Mouse (Mus musculus): Measurements from ENCODE around the gene Pnrc2.

Gene Pnrc2

DNA sequence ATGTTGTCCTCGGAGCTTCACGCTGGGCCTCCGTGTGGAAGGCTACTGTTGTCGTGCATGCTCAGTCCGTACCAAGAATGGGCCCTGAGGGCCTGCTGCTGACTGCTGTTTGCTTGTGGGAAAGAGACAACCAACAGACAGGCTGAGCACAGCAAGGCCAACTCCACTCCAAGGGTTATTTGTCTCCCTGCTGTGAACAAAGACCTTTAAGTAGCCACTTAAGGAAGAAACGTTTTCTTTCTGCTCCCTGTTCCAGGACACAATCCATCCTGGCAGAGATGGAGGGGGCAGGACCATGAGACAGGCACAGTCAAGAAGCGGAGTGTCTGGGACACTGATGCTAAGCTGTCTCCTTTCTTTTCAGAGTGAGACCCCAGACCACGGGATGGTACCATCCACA is 49.4 kb downstream of the Pnrc2 start:
- no peak for DNase-seq (ENCODE audit: extremely low spot score, low spot score)

DNA sequence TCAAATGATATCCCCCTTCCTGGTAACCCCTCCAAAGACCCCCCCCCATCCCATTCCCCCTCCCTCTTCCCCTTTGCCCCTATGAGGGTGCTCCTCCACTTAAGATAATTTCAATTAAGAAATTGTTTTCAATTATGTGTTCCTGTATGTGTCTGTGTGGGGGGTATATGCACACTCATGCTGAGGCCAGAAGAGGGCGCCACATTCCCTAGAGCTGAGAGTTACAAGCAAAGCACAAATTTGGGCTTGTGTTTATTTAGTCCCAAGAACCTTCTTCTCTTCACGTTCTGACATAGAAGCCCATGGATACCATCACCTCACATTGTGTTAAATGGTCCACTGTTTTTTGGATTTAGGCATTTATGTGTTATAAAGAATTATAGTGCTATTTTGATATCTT is 50.4 kb downstream of the Pnrc2 start:
- no peak for DNase-seq (ENCODE audit: extremely low spot score, low spot score)

DNA sequence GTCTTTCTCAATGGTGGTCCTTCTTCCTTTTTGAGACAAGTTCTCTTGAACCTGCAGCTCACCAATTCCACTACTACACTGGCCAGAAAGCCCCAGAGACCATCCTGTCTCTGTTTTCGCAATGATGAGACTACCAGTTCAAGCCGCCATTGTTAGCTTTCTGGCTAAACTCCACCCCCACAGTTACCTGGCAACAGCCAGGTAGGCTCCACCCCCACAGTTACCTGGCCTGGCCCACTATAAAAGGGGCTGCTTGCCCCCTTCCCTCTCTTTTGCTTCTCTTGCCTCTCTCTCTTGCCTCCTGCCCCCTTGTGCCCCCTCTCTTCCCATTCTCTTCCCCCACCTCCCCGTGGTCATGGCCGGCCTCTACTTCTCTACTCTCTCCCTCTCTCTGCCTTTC is 51.9 kb downstream of the Pnrc2 start:
- DNase-seq (ENCODE audit: extremely low spot score, low spot score): no peak
